Mouse (Mus musculus): ENCODE measurements around the gene Mark4. TPM values are rescaled to one million over a fixed set of nuclear protein-coding genes. Genes with fewer than 3 reads are reported as not detected.

Mark4 gene
- polyA plus RNA-seq, 1 experiment from 2014 or later, result 7.6 TPM

- H3K4me2 ChIP-seq, result no peak overlapping the region
- no peak overlapping the region for H3K4me3 ChIP-seq
Measured at GRCm38 (mm10) chr7:19469404-19469803, 10.8 kb upstream of the Mark4 start.

GRCm38 (mm10) chr7:19468279-19468678, 9.7 kb upstream of the Mark4 start:
- no peak overlapping the region for H3K4me2 ChIP-seq
- no peak overlapping the region for H3K27ac ChIP-seq
- no peaks in the 10 kb centered on the region for H3K36me3 ChIP-seq
- peaks cover 57% of the 10 kb centered on the region for H3K27me3 ChIP-seq
- 65% methylated on average over 12 of the region's 12 CpGs for WGBS
- no peak overlapping the region for H3K4me3 ChIP-seq
- H3K4me1 ChIP-seq (replicated peaks), result peaks cover 22% of the 10 kb centered on the region
- no peak for ATAC-seq (replicated peaks; ENCODE audit: insufficient number of reproducible peaks, insufficient read depth, low FRiP score, low read depth)
- no peaks in the 10 kb centered on the region for H3K9me3 ChIP-seq (replicated peaks)
- no peak overlapping the region for H3K9ac ChIP-seq

More at GRCm38 (mm10) chr7:19469404-19469803, 10.8 kb upstream of the Mark4 start:
- Histone ChIP-seq H3K4me1 (replicated peaks) (peaks cover 27% of the 10 kb centered on the region), H3K27me3 (peaks cover 68% of the 10 kb centered on the region), H3K36me3 (no peaks in the 10 kb centered on the region), H3K27ac (no peak overlapping the region), H3K9me3 (replicated peaks) (no peaks in the 10 kb centered on the region), H3K9ac (no peak overlapping the region)
- WGBS, result 35% methylated on average over 23 of the region's 23 CpGs
- no peak for ATAC-seq (replicated peaks; ENCODE audit: insufficient number of reproducible peaks, insufficient read depth, low FRiP score, low read depth)

- H3K4me3 ChIP-seq, result no peak overlapping the region
- no peak for ATAC-seq (replicated peaks; ENCODE audit: insufficient number of reproducible peaks, insufficient read depth, low FRiP score, low read depth)
- H3K9me3 ChIP-seq (replicated peaks), result no peaks in the 10 kb centered on the region
- no peaks in the 10 kb centered on the region for H3K36me3 ChIP-seq
- H3K4me1 ChIP-seq (replicated peaks), result peaks cover 19% of the 10 kb centered on the region
- H3K27me3 ChIP-seq, result peaks cover 50% of the 10 kb centered on the region
- WGBS, result 41% methylated on average over 6 of the region's 6 CpGs
- H3K9ac ChIP-seq, result no peak overlapping the region
- H3K4me2 ChIP-seq, result no peak overlapping the region
- H3K27ac ChIP-seq, result no peak overlapping the region
Measured at GRCm38 (mm10) chr7:19467638-19468037, 9.0 kb upstream of the Mark4 start.

- no peaks in the 10 kb centered on the region for H3K9me3 ChIP-seq (replicated peaks)
- ATAC-seq (replicated peaks; ENCODE audit: insufficient number of reproducible peaks, insufficient read depth, low FRiP score, low read depth), result no peak
- no peak overlapping the region for H3K27ac ChIP-seq
- H3K36me3 ChIP-seq, result no peaks in the 10 kb centered on the region
- H3K4me1 ChIP-seq (replicated peaks), result peaks cover 22% of the 10 kb centered on the region
- H3K9ac ChIP-seq, result no peak overlapping the region
- H3K27me3 ChIP-seq, result peaks cover 41% of the 10 kb centered on the region
- no peak overlapping the region for H3K4me3 ChIP-seq
- WGBS, result 49% methylated on average over 5 of the region's 5 CpGs
- H3K4me2 ChIP-seq, result no peak overlapping the region
Measured at GRCm38 (mm10) chr7:19466602-19467145, 8.1 kb upstream of the Mark4 start.

- peak overlapping the region; percentile 28; the same call in 1 of the 2 replicates for H3K9ac ChIP-seq
- ATAC-seq (replicated peaks; ENCODE audit: insufficient number of reproducible peaks, insufficient read depth, low FRiP score, low read depth), result 0 out of 2 replicates have a peak, but pooled peaks have one; percentile 19
Measured at GRCm38 (mm10) chr7:19464367-19465307, 6.0 kb upstream of the Mark4 start.

GRCm38 (mm10) chr7:19462884-19463381, 4.3 kb upstream of the Mark4 start, which contains the start of gene Exoc3l2:
Gene Exoc3l2 (plus strand): TSS chr7:19463331.
- no peak; the same call in 1 of the 2 replicates for ATAC-seq (replicated peaks; ENCODE audit: insufficient number of reproducible peaks, insufficient read depth, low FRiP score, low read depth)
- H3K9me3 ChIP-seq (replicated peaks), result no peaks in the 10 kb centered on the region
- H3K4me3 ChIP-seq, result peak within 1 kb of the TSS; percentile 26
- H3K4me2 ChIP-seq, result peak within 1 kb of the TSS; percentile 29
- H3K4me1 ChIP-seq (replicated peaks), result peaks cover 23% of the 10 kb centered on the region
- peaks cover 13% of the 10 kb centered on the region; the same call in 1 of the 2 replicates for H3K27me3 ChIP-seq
- peak within 1 kb of the TSS; percentile 17; the same call in 1 of the 2 replicates for H3K9ac ChIP-seq
- peak within 1 kb of the TSS; percentile 27; the same call in 1 of the 2 replicates for H3K27ac ChIP-seq
- H3K36me3 ChIP-seq, result no peaks in the 10 kb centered on the region
- 34% methylated on average over 6 of the region's 6 CpGs for WGBS

More at GRCm38 (mm10) chr7:19464367-19465307, 6.0 kb upstream of the Mark4 start:
- Histone ChIP-seq H3K9me3 (replicated peaks) (no peaks in the 10 kb centered on the region), H3K4me3 (no peak overlapping the region), H3K4me2 (peak overlapping the region; percentile 36), H3K4me1 (replicated peaks) (peaks cover 23% of the 10 kb centered on the region), H3K27ac (0 out of 2 replicates have a peak overlapping the region, but pooled peaks have one; percentile 5), H3K27me3 (peaks cover 22% of the 10 kb centered on the region), H3K36me3 (no peaks in the 10 kb centered on the region)
- WGBS, result 14% methylated on average over 22 of the region's 22 CpGs

- Histone ChIP-seq H3K4me1 (replicated peaks) (peaks cover 27% of the 10 kb centered on the region), H3K27ac (peak overlapping the region; percentile 27; the same call in 1 of the 2 replicates), H3K4me3 (no peak overlapping the region), H3K36me3 (no peaks in the 10 kb centered on the region), H3K27me3 (peaks cover 12% of the 10 kb centered on the region; the same call in 1 of the 2 replicates), H3K9me3 (replicated peaks) (no peaks in the 10 kb centered on the region), H3K4me2 (peak overlapping the region; percentile 29), H3K9ac (no peak overlapping the region)
- no peak for ATAC-seq (replicated peaks; ENCODE audit: insufficient number of reproducible peaks, insufficient read depth, low FRiP score, low read depth)
- 65% methylated on average over 4 of the region's 4 CpGs for WGBS
Measured at GRCm38 (mm10) chr7:19462443-19462842, 3.8 kb upstream of the Mark4 start.

GRCm38 (mm10) chr7:19461488-19461887, 2.9 kb upstream of the Mark4 start:
- Histone ChIP-seq H3K36me3 (no peaks in the 10 kb centered on the region), H3K4me3 (no peak overlapping the region), H3K4me2 (no peak overlapping the region), H3K27me3 (0 out of 2 replicates have a peak, but pooled peaks cover 4% of the 10 kb centered on the region), H3K4me1 (replicated peaks) (peaks cover 36% of the 10 kb centered on the region), H3K27ac (no peak overlapping the region), H3K9ac (no peak overlapping the region), H3K9me3 (replicated peaks) (no peaks in the 10 kb centered on the region)
- WGBS, result 8% methylated on average over 6 of the region's 6 CpGs
- ATAC-seq (replicated peaks; ENCODE audit: insufficient number of reproducible peaks, insufficient read depth, low FRiP score, low read depth), result no peak

GRCm38 (mm10) chr7:19460500-19460899, 1.9 kb upstream of the Mark4 start:
- no peak overlapping the region for H3K4me3 ChIP-seq
- H3K27ac ChIP-seq, result no peak overlapping the region
- 76% methylated on average over 1 of the region's 1 CpGs for WGBS
- ATAC-seq (replicated peaks; ENCODE audit: insufficient number of reproducible peaks, insufficient read depth, low FRiP score, low read depth), result no peak
- H3K9me3 ChIP-seq (replicated peaks), result no peaks in the 10 kb centered on the region
- no peak overlapping the region for H3K9ac ChIP-seq
- H3K36me3 ChIP-seq, result no peaks in the 10 kb centered on the region
- H3K27me3 ChIP-seq, result no peaks in the 10 kb centered on the region
- H3K4me1 ChIP-seq (replicated peaks), result peaks cover 43% of the 10 kb centered on the region
- H3K4me2 ChIP-seq, result no peak overlapping the region

- Histone ChIP-seq H3K4me3 (peak overlapping the region; percentile 93), H3K27me3 (no peaks in the 10 kb centered on the region), H3K9me3 (replicated peaks) (no peaks in the 10 kb centered on the region), H3K4me1 (replicated peaks) (peaks cover 31% of the 10 kb centered on the region), H3K36me3 (no peaks in the 10 kb centered on the region), H3K27ac (peak overlapping the region; percentile 58; the same call in 1 of the 2 replicates), H3K4me2 (peak overlapping the region; percentile 86), H3K9ac (peak overlapping the region; percentile 94)
- WGBS, result 18% methylated on average over 6 of the region's 6 CpGs
- no peak for ATAC-seq (replicated peaks; ENCODE audit: insufficient number of reproducible peaks, insufficient read depth, low FRiP score, low read depth)
Measured at GRCm38 (mm10) chr7:19459144-19459870, 686 bp upstream of the Mark4 start.

Data from heart, embryonic 15.5 days (tissue).